Mouse (Mus musculus): ENCODE data around the gene Ccdc82.

The Ccdc82 gene

DNA sequence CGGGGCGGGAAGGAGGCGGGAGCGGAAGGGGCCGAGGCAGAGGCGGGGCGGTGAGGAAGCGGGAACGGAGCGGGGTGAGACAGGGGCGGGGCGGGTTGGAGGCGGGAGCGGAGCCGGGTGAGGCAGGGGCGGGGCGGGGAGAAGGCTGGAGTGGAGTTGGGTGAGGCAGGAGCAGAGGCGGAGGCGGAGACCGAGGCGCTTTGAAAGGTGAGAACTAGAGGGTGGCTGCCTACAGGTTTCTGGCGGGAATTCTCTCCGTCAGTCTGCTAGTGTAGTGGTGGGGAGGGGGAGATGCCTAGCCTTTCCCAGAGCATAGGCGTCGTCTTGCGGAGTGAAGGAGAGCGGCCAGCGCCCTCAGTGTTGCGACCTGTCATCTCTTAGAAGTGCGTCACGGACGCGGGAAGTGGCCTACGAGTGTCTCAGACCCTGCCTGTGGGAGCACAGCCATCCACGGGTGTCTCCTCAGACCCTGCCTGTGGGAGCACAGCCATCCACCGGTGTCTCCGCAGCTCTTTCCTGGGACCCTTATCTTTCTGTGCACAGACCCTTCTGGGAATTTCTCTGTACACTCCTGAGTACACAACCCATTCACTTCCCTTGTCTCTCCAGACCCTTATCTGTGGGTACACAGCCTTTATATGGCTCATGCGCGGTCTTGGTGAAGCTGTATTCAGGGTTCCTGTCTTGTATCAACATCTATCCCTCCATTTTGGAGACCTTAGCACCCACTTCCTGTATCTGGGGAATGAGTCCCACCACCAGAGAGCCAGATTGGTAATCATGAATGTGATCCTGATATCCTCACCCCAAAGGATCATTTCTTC, at the start of gene Ccdc82:
TSS of gene Ccdc82 (plus strand) at position 141 of the 824 bp plus-strand sequence.
- peak; percentile 77 for DNase-seq (ENCODE audit: low read depth, low spot score)

DNA sequence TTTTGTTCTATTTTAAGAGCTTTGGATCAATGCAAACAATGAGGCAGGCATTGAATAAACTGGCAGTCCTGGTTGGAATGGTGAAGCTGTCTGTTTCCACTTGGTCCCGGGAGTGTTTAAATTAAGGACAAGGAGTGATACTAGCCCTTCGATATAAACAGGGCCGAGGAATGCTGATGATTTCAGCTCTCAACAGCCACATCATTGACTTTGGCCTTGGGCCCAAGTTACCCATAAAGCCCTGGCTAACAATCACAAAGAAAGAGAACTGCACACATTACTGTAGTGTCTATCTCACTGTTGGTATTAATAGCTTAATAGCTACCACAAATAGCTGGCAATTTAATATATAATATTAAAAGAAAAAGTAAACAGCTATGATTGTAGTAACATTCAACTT, 46.7 kb upstream of the Ccdc82 start:
- DNase-seq (ENCODE audit: low read depth, low spot score) = no peak

GRCm38 (mm10) chr9:13203109-13203508, 43.6 kb upstream of the Ccdc82 start:
- no peak for DNase-seq (ENCODE audit: low read depth, low spot score)

- DNase-seq (ENCODE audit: low read depth, low spot score) = no peak
These were observed 43.1 kb upstream of the Ccdc82 start for GRCm38 (mm10) chr9:13203681-13204080.

DNA sequence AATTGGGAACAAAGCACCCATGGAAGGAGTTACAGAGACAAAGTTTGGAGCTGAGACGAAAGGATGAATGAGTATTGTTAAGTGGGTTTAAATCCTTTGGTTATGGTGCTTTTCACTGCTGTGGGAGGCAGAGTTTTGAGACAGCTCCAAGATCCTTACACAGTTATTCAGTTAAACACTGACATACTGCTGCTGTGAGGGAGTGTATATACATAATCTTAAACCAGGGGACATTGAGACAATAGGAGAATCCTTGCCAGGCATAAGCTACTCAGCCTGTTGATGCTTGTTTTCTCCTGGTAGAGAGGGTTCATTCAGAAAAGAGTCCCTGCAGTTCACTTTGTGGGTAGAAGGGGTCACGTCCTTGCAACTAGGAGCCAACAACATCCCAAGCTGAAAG, 40.4 kb upstream of the Ccdc82 start:
- DNase-seq (ENCODE audit: low read depth, low spot score) = no peak

GRCm38 (mm10) chr9:13225872-13226271, 20.9 kb upstream of the Ccdc82 start:
- DNase-seq (ENCODE audit: low read depth, low spot score) = no peak

DNA sequence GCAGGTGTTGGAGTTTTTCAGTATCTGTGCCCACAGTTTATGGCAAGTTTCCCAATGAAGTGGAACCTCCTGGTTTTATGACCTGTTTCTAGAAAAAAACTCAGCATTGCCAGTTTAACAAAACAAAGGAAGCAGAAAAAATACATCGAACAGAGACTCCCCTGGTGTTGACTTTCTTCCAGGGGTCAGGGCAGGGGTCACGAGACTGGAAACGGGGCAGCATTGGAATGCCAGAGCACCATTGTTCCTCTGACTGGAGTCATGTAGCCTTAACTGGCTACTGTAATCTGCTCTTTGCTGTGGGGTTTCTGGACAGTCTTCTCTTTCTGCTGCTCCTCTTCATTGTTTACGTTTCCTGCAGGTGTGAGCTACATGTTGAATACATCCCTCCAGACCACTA, 16.2 kb upstream of the Ccdc82 start:
- DNase-seq (ENCODE audit: low read depth, low spot score) = no peak

GRCm38 (mm10) chr9:13231545-13232216, 15.1 kb upstream of the Ccdc82 start:
- DNase-seq (ENCODE audit: low read depth, low spot score) = no peak

- no peak for DNase-seq (ENCODE audit: low read depth, low spot score)
These were observed 4.4 kb upstream of the Ccdc82 start for GRCm38 (mm10) chr9:13242321-13242720.

- no peak for DNase-seq (ENCODE audit: low read depth, low spot score)
These were observed 1.3 kb upstream of the Ccdc82 start, which contains the start of gene Jrkl for GRCm38 (mm10) chr9:13245481-13245880. Gene Jrkl, minus strand, starts transcription at chr9:13245829.

- DNase-seq (ENCODE audit: low read depth, low spot score) = no peak
These were observed 1.3 kb downstream of the Ccdc82 start for GRCm38 (mm10) chr9:13248104-13248503.

- DNase-seq (ENCODE audit: low read depth, low spot score) = no peak
These were observed 4.5 kb downstream of the Ccdc82 start for GRCm38 (mm10) chr9:13251251-13251650.

DNA sequence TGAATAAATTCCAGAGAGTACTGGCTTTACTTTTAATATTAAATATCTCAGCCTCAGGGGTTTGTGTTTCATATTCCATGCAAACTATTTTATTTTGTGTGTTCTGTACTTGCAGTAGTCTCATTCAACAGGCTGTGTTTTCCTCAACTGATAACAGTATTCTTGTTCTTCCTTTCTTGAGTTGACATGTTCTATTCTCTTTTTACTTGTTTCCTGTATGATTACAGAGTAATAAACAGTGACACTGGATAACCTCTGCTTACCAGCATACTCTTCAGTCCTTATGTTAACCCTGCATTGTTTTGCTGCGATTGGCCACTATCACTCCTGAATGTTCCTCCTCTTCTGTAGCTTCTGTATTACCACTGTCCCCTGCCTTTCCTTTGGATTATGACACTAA, 10.0 kb downstream of the Ccdc82 start:
- no peak for DNase-seq (ENCODE audit: low read depth, low spot score)

GRCm38 (mm10) chr9:13258173-13258572, 11.4 kb downstream of the Ccdc82 start:
- DNase-seq (ENCODE audit: low read depth, low spot score) = no peak

GRCm38 (mm10) chr9:13260980-13261379, 14.2 kb downstream of the Ccdc82 start:
- DNase-seq (ENCODE audit: low read depth, low spot score) = no peak

GRCm38 (mm10) chr9:13273219-13273618, 26.5 kb downstream of the Ccdc82 start:
- DNase-seq (ENCODE audit: low read depth, low spot score) = no peak

DNA sequence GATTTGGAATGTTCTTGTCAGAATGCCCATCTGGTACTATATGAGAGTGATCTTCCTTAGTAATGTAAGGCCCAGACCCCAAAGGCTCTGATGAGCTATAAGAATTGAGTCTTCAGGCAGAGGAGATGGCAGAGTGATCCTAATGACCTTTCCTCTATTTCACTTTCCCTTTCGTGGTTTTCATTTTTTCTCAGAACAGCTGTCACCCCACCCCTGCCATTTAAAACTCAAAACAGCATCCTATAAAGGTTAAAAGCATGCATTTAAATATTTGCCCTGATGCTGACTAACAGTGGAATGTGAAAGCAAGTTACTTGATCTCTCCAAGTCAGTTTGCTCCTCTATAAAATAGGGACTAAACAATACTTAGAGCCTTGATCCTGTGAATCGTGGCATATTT, 40.7 kb downstream of the Ccdc82 start:
- DNase-seq (ENCODE audit: low read depth, low spot score) = no peak

DNA sequence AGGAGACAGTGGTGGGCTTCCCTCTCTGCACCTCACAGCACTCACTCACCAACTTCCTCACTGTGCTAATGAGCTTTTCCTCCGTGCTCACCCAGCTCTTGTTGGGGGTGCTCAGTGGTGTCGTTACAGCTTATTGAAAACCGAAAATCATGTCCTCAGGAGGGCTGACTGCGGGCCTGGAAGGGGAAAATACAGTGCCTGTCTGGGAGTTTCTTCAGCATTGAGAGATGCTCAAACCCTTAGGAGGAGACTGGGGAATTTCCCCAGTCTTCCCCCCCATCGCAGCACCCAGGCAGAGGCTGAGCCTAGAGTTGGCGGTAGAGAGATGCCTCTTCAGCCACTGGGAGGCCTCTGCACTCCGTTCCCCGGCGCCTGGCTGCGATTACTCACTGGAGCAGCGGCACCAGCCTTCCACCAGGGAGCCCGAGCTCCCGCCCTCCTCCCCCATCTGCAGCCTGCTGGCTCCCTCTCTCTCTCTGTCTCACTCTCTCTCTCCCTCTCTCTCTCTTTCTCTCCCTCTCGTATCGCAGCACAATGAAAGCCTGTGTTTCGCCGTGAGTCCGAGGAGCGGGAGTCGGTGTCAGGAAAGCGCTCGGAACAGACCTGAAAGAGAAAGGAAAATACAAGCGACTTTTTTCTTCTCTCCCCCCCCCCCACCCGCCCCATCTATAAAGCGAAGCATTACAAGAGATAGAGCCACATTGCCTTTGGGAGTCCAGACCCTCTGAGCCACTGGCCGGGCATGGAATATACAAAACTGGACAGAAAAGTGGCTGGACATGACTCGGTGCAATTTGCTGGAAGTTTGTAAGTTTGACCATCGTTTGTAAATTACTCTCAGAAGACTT, 49.7 kb downstream of the Ccdc82 start:
- peak; percentile 70 for DNase-seq (ENCODE audit: low read depth, low spot score)

GRCm38 (mm10) chr9:13297122-13297667, 50.4 kb downstream of the Ccdc82 start:
- no peak for DNase-seq (ENCODE audit: low read depth, low spot score)

DNA sequence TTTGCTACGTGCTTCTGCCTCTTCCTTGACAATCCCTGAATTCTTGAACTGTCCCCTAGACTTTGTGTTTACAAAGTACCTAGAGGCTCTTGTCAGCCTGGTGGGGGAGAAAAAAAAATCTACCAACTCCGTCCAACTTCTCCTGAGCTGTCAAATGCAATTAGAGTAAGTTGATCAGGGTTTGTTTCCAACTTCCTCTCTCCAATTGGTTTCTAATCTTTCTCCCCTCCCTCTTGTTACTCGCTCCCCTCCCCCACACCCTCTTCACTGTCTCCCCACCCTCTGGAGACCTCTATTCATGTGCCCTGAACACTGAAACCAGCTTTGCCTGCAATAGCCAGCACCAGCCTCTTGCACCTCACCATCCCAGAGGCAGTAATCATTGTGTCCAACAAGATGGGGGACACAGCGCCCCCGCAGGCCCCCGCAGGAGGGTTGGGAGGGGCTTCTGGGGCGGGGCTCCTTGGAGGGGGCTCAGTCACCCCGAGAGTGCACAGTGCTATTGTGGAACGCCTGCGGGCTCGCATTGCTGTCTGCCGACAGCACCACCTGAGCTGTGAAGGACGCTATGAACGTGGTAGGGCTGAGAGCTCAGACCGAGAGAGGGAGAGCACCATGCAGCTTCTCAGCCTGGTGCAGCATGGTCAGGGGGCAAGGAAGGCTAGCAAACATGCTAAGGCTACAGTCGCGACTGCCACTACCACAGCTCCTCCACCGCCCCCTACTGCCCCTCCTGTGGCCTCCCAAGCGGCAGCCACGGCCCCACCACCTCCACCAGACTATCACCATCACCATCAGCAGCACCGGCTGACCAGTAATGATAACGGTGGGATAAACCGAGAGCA, 51.1 kb downstream of the Ccdc82 start, which contains the start of gene Maml2:
TSS of gene Maml2 (plus strand) at position 290 of the 845 bp plus-strand sequence.
- DNase-seq (ENCODE audit: low read depth, low spot score) = peak; percentile 43

DNA sequence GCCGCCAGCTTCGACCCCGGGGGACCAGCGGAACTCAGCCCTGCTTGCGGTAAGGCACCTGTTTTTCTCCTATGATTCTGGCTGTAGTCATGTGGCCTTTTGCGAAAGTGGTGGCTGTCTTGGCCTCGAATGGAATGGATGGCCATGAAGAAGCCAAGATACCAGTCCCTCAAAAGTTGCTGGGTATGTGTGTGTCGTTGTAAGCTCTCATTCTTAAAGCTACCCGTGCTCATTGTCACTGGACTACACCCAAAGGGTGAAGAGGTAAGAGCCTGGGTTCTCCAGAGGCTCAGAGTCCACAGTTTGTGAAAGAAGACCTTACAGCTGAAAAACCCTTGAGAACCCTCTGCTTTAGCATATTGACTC, 51.7 kb downstream of the Ccdc82 start:
- DNase-seq (ENCODE audit: low read depth, low spot score) = no peak

Measured in retina, postnatal 7 days (tissue).